Mouse (Mus musculus) testis, postnatal 10 days (tissue): ENCODE measurements at regions not wholly inside any gene's neighbourhood (a gene's known extent, or its start where the extent isn't known, plus 50 kb on each side); places are given as distances from the start of the nearest gene placed in this dataset.

Source experiments
- DNase-seq: peaks from one replicate; pipeline ENCODE4 v3.0.0; 2021; ENCODE audit warnings: low spot score

DNA sequence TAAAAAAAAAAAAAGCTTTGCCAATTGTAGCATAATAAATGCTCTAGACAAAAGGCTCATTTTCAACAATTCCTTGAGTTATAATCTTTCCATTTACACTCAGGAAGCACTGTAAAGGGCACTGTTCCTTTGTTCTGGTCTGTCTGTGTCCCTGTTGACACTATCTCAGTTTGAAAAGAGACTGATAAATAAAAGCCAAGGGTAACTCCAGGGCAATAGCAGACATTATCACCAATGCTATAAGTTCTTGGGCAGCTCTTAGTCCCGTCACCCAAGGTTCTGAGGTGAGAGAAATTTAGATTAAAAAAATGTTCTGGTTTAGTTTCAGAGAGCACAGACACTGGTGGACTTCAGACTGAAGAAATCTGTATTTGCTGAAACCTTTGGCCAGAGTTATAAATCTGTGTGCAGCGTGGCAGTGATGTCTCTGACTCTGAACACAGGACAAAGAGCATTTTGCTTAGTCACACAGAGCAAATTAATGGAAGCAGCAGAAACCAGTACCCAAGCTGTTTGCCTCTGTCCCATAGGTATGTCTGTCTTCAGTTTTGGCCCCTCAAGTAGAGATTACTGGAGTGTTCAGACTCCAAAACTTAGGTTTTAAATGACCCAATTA is 57.6 kb upstream of the Apob start:
- no peak for DNase-seq

DNA sequence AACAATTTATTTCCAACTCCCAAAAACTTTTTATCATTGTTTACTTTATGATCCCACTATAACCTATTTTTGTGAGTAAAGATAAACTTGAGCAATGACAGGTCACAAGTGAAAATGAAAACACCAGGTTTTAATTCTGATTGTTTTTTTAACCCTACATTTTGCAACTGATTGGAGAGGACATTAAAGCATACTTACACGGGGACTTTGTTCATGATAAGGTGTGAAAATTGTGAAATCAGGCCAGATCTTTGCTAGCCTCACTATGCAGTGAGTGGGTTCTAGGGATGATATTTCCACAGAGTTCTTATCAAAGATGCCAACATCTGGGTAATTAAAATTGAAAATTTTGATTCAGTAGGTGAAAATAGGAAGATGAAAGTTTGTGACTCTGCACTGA is 56.6 kb upstream of the Apob start:
- no peak for DNase-seq
